Mouse (Mus musculus) intestine, postnatal 0 days (tissue): Measurements from ENCODE around the gene Myh10. TPM values are rescaled to one million over a fixed set of nuclear protein-coding genes. Genes with fewer than 3 reads are reported as not detected.

Experiments
- ATAC-seq: fragments of 200-750 bp; cut with Nextera tagmentation; 2 replicates; pipeline ENCODE4 v1.8.0; 2017; ENCODE audit warnings: mild to moderate bottlenecking, moderate TSS enrichment, moderate library complexity
- H3K27ac ChIP-seq: fragments of 300-500 bp; sonication (generic); 2 replicates; pipeline ENCODE4 v1.5.1; 2014; ENCODE audit warnings: mild to moderate bottlenecking, low read depth, low read length, moderate library complexity
- H3K27me3 ChIP-seq: fragments of 300-500 bp; sonication (generic); replicated peaks from 2 replicates; pipeline ENCODE4 v1.6.1; 2014; ENCODE audit warnings: low read length, mixed read lengths; ENCODE audit not compliant: control insufficient read depth, insufficient read depth
- H3K36me3 ChIP-seq: fragments of 300-500 bp; sonication (generic); 2 replicates; pipeline ENCODE4 v1.6.1; 2014; ENCODE audit warnings: mild to moderate bottlenecking, moderate library complexity; ENCODE audit not compliant: control insufficient read depth, insufficient read depth
- H3K4me1 ChIP-seq: fragments of 300-500 bp; sonication (generic); replicated peaks from 2 replicates; pipeline ENCODE4 v1.6.1; 2014; ENCODE audit warnings: antibody characterized with exemption, low read length, mixed read lengths; ENCODE audit not compliant: control insufficient read depth, insufficient read depth
- H3K4me2 ChIP-seq: fragments of 300-500 bp; sonication (generic); replicated peaks from 2 replicates; pipeline ENCODE4 v1.6.1; 2014; ENCODE audit warnings: low read depth, mild to moderate bottlenecking, moderate library complexity
- H3K4me3 ChIP-seq: fragments of 300-500 bp; sonication (generic); 2 replicates; pipeline ENCODE4 v1.5.1; 2014; ENCODE audit warnings: low read depth, low read length
- H3K9ac ChIP-seq: fragments of 300-500 bp; sonication (generic); 2 replicates; pipeline ENCODE4 v1.6.1; 2014; ENCODE audit warnings: mild to moderate bottlenecking, low read depth, low read length
- H3K9me3 ChIP-seq: fragments of 300-500 bp; sonication (generic); 2 replicates; pipeline ENCODE4 v1.6.1; 2016; ENCODE audit warnings: mixed run types; ENCODE audit not compliant: control insufficient read depth
- CTCF ChIP-seq: sonication (generic); IDR thresholded peaks from 2 replicates; pipeline ENCODE4 v1.5.1; 2016; ENCODE audit warnings: low read depth, mild to moderate bottlenecking, control low read depth, antibody characterized with exemption, moderate library complexity
- WGBS: fragments of 180-500 bp; shearing (Covaris S2); extraction: QIAGEN DNeasy Blood & Tissue Kit; methylation state at CpG from one replicate; pipeline ENCODE4 v1.1.7; 2014; 5-methylcytosine and 5-hydroxymethylcytosine counted together
- polyA plus RNA-seq: library from polyadenylated mRNA; unstranded; fragments of >200 nt; fragmentation: Nextera tagmentation; extraction: Ambion mirVana; gene quantifications from 2 replicates; pipeline ENCODE4 v1.2.1, GENCODE M21; 2015

The Myh10 gene
- polyA plus RNA-seq, 1 experiment from 2014 or later: 16.7 TPM

GRCm38 (mm10) chr11:68656887-68657685 is 34.3 kb upstream of the Myh10 start:
- no peaks in the 10 kb centered on the region for H3K36me3 ChIP-seq
- H3K4me1 ChIP-seq: peaks cover 7% of the 10 kb centered on the region; the same call in 1 of the 2 replicates
- H3K4me3 ChIP-seq: no peak overlapping the region
- 0 out of 2 replicates have a peak, but pooled peaks have one; percentile 1 for TF ChIP-seq CTCF
- 36% methylated on average over 6 of the region's 6 CpGs for WGBS
- H3K9me3 ChIP-seq: no peaks in the 10 kb centered on the region
- 0 out of 2 replicates have a peak overlapping the region, but pooled peaks have one; percentile 21 for H3K27ac ChIP-seq
- H3K27me3 ChIP-seq: no peaks in the 10 kb centered on the region
- H3K9ac ChIP-seq: no peak overlapping the region
- no peak overlapping the region for H3K4me2 ChIP-seq
- ATAC-seq: no peak

- H3K4me3 ChIP-seq: no peak overlapping the region
- no peak overlapping the region for H3K9ac ChIP-seq
- WGBS: 55% methylated on average over 9 of the region's 9 CpGs
- no peak overlapping the region for H3K27ac ChIP-seq
- peaks cover 7% of the 10 kb centered on the region; the same call in 1 of the 2 replicates for H3K4me1 ChIP-seq
- H3K4me2 ChIP-seq: no peak overlapping the region
- no peaks in the 10 kb centered on the region for H3K36me3 ChIP-seq
- ATAC-seq: no peak
- no peaks in the 10 kb centered on the region for H3K27me3 ChIP-seq
- no peaks in the 10 kb centered on the region for H3K9me3 ChIP-seq
- no peak for TF ChIP-seq CTCF
Observed at GRCm38 (mm10) chr11:68657811-68658210, 33.5 kb upstream of the Myh10 start.

- H3K9ac ChIP-seq: no peak overlapping the region
- no peak overlapping the region for H3K4me3 ChIP-seq
- 48% methylated on average over 2 of the region's 2 CpGs for WGBS
- no peak for TF ChIP-seq CTCF
- H3K36me3 ChIP-seq: no peaks in the 10 kb centered on the region
- ATAC-seq: no peak
- H3K27ac ChIP-seq: no peak overlapping the region
- H3K27me3 ChIP-seq: no peaks in the 10 kb centered on the region
- no peaks in the 10 kb centered on the region for H3K4me1 ChIP-seq
- H3K4me2 ChIP-seq: no peak overlapping the region
- H3K9me3 ChIP-seq: no peaks in the 10 kb centered on the region
Observed at GRCm38 (mm10) chr11:68665331-68665730, 26.0 kb upstream of the Myh10 start.

GRCm38 (mm10) chr11:68666210-68666609 is 25.1 kb upstream of the Myh10 start:
- Histone ChIP-seq H3K36me3 (no peaks in the 10 kb centered on the region), H3K27me3 (no peaks in the 10 kb centered on the region), H3K4me2 (no peak overlapping the region), H3K27ac (no peak overlapping the region), H3K9me3 (no peaks in the 10 kb centered on the region), H3K9ac (no peak overlapping the region), H3K4me3 (no peak overlapping the region), H3K4me1 (no peaks in the 10 kb centered on the region)
- WGBS: 38% methylated on average over 2 of the region's 2 CpGs
- TF ChIP-seq CTCF: no peak
- ATAC-seq: no peak

GRCm38 (mm10) chr11:68672270-68672970 is 18.9 kb upstream of the Myh10 start:
- TF ChIP-seq CTCF: no peak
- no peak overlapping the region for H3K4me2 ChIP-seq
- H3K9me3 ChIP-seq: no peaks in the 10 kb centered on the region
- no peaks in the 10 kb centered on the region for H3K36me3 ChIP-seq
- H3K4me1 ChIP-seq: no peaks in the 10 kb centered on the region; the same call in 1 of the 2 replicates
- no peaks in the 10 kb centered on the region; the same call in 1 of the 2 replicates for H3K27me3 ChIP-seq
- no peak overlapping the region for H3K27ac ChIP-seq
- 74% methylated on average over 5 of the region's 5 CpGs for WGBS
- no peak overlapping the region for H3K4me3 ChIP-seq
- H3K9ac ChIP-seq: no peak overlapping the region
- ATAC-seq: no peak

GRCm38 (mm10) chr11:68674071-68674470 is 17.3 kb upstream of the Myh10 start:
- Histone ChIP-seq H3K9me3 (no peaks in the 10 kb centered on the region), H3K27ac (no peak overlapping the region), H3K4me1 (no peaks in the 10 kb centered on the region; the same call in 1 of the 2 replicates), H3K4me3 (no peak overlapping the region), H3K27me3 (no peaks in the 10 kb centered on the region; the same call in 1 of the 2 replicates), H3K4me2 (no peak overlapping the region), H3K9ac (no peak overlapping the region), H3K36me3 (no peaks in the 10 kb centered on the region)
- no peak for TF ChIP-seq CTCF
- ATAC-seq: no peak
- WGBS: 61% methylated on average over 3 of the region's 3 CpGs
